Mouse (Mus musculus): ENCODE data around the gene Shoc2. TPM values are rescaled to one million over a fixed set of nuclear protein-coding genes. Genes with fewer than 3 reads are reported as not detected.

Gene Shoc2
- polyA plus RNA-seq, 1 experiment, result 18.5 TPM

- Histone ChIP-seq H3K4me3 (replicated peaks; ENCODE audit: extremely low read depth, low read depth, low read length) (no peak overlapping the region), H3K4me1 (ENCODE audit: control insufficient read depth, insufficient read depth, low read length) (no peaks in the 10 kb centered on the region)
- no peak for DNase-seq
- WGBS, result 84% methylated on average over 7 of the region's 7 CpGs
- TF ChIP-seq CTCF (IDR thresholded peaks at IDR 0.05; ENCODE audit: insufficient read depth, low read length), result no peak
- TF ChIP-seq POLR2A (IDR thresholded peaks at IDR 0.05; ENCODE audit: borderline replicate concordance, extremely low read depth, low read depth, low read length), result no peak
These were observed 124.3 kb downstream of the Shoc2 start for GRCm38 (mm10) chr19:54068447-54068846.

GRCm38 (mm10) chr19:54070521-54070920 lies 126.4 kb downstream of the Shoc2 start:
- peak; percentile 20 for DNase-seq
- no peak for TF ChIP-seq CTCF (IDR thresholded peaks at IDR 0.05; ENCODE audit: insufficient read depth, low read length)
- no peak for TF ChIP-seq POLR2A (IDR thresholded peaks at IDR 0.05; ENCODE audit: borderline replicate concordance, extremely low read depth, low read depth, low read length)
- no peaks in the 10 kb centered on the region for H3K4me1 ChIP-seq (ENCODE audit: control insufficient read depth, insufficient read depth, low read length)
- 44% methylated on average over 5 of the region's 5 CpGs for WGBS
- no peak overlapping the region for H3K4me3 ChIP-seq (replicated peaks; ENCODE audit: extremely low read depth, low read depth, low read length)

- 56% methylated on average over 5 of the region's 5 CpGs for whole genome bisulfite sequencing
- no peak for DNase-seq
- H3K4me3 ChIP-seq (replicated peaks; ENCODE audit: extremely low read depth, low read depth, low read length), result no peak overlapping the region
- H3K4me1 ChIP-seq (ENCODE audit: control insufficient read depth, insufficient read depth, low read length), result no peaks in the 10 kb centered on the region
- TF ChIP-seq POLR2A (IDR thresholded peaks at IDR 0.05; ENCODE audit: borderline replicate concordance, extremely low read depth, low read depth, low read length), result no peak
These were observed 128.2 kb downstream of the Shoc2 start for GRCm38 (mm10) chr19:54072233-54072800.

- Histone ChIP-seq H3K4me1 (ENCODE audit: control insufficient read depth, insufficient read depth, low read length) (no peaks in the 10 kb centered on the region), H3K4me3 (replicated peaks; ENCODE audit: extremely low read depth, low read depth, low read length) (no peak overlapping the region)
- DNase-seq, result no peak
- TF ChIP-seq POLR2A (IDR thresholded peaks at IDR 0.05; ENCODE audit: borderline replicate concordance, extremely low read depth, low read depth, low read length), result no peak
- 49% methylated on average over 10 of the region's 10 CpGs for WGBS
These were observed 132.6 kb downstream of the Shoc2 start for GRCm38 (mm10) chr19:54076362-54077349.

GRCm38 (mm10) chr19:54081303-54081702 lies 137.2 kb downstream of the Shoc2 start:
- DNase-seq, result no peak
- H3K4me3 ChIP-seq (replicated peaks; ENCODE audit: extremely low read depth, low read depth, low read length), result no peak overlapping the region
- WGBS, result 71% methylated on average over 9 of the region's 9 CpGs
- no peak for TF ChIP-seq POLR2A (IDR thresholded peaks at IDR 0.05; ENCODE audit: borderline replicate concordance, extremely low read depth, low read depth, low read length)
- H3K4me1 ChIP-seq (ENCODE audit: control insufficient read depth, insufficient read depth, low read length), result no peaks in the 10 kb centered on the region

GRCm38 (mm10) chr19:54081716-54082165 lies 137.6 kb downstream of the Shoc2 start:
- TF ChIP-seq CTCF (IDR thresholded peaks at IDR 0.05; ENCODE audit: insufficient read depth, low read length), result no peak
- no peak for TF ChIP-seq POLR2A (IDR thresholded peaks at IDR 0.05; ENCODE audit: borderline replicate concordance, extremely low read depth, low read depth, low read length)
- no peak for DNase-seq
- no peak overlapping the region for H3K4me3 ChIP-seq (replicated peaks; ENCODE audit: extremely low read depth, low read depth, low read length)
- WGBS, result 66% methylated on average over 9 of the region's 9 CpGs
- no peaks in the 10 kb centered on the region for H3K4me1 ChIP-seq (ENCODE audit: control insufficient read depth, insufficient read depth, low read length)

Other genes starting within 250 kb of the Shoc2 start
- gene Pdcd4, start 52.1 kb upstream of the Shoc2 start, polyA plus RNA-seq (2012; rRNA removed), result 4.1 and 8.0 TPM in 2 replicates
- 4.9 and 6.9 TPM in 2 replicates for gene Bbip1, start 321 bp downstream of the Shoc2 start, polyA plus RNA-seq (2012; rRNA removed)
- 1.4 and 1.6 TPM in 2 replicates for gene Adra2a, start 99.8 kb downstream of the Shoc2 start, polyA plus RNA-seq (2012; rRNA removed)